30 mouse cellular contexts compared by ENCODE assay signal in genomic region chr2:35451484-35452050, GRCm38 (mm10). TPM values are rescaled to one million over a fixed set of nuclear protein-coding genes. Genes with fewer than 3 reads are reported as not detected.
DNase-seq lines count a peak whose midpoint lies in the region; ATAC-seq and TF ChIP-seq lines count a peak whose summit lies in the region.
"Had no signal": no experiment of that assay in that cellular context is flagged by ENCODE, and none has a peak within 500 bp of the region (broad histone marks: within the 10 kb centered on the region; RNA-seq: fewer than 3 reads in every experiment).

No protein-coding gene starts in this region.

- peak overlapping the region; percentile 18; the same call in 1 of the 2 replicates for H3K4me2 ChIP-seq in liver, embryonic 15.5 days
- H3K4me2 ChIP-seq in intestine, postnatal 0 days (replicated peaks; ENCODE audit: low read depth) = no peak overlapping the region
- H3K4me2 ChIP-seq: forebrain, embryonic 13.5 days; heart, embryonic 12.5 days; neural tube, embryonic 15.5 days; stomach, embryonic 15.5 days had no signal

- peaks cover 67% of the 10 kb centered on the region for H3K4me1 ChIP-seq in spleen, adult 2 months (ENCODE audit: control insufficient read depth, insufficient read depth, insufficient read length)
- peaks cover 76% of the 10 kb centered on the region for H3K4me1 ChIP-seq in liver, embryonic 15.5 days (replicated peaks)
- 0 out of 2 replicates have a peak, but pooled peaks cover under 1% of the 10 kb centered on the region for H3K4me1 ChIP-seq in intestine, postnatal 0 days (replicated peaks; ENCODE audit: control insufficient read depth, insufficient read depth, low read length)
- H3K4me1 ChIP-seq: forebrain, embryonic 13.5 days; neural tube, embryonic 15.5 days had no signal

- no peak overlapping the region for H3K4me3 ChIP-seq in spleen, adult 2 months (ENCODE audit: extremely low read depth, insufficient read depth, insufficient read length)
- no peak overlapping the region for H3K4me3 ChIP-seq in liver, embryonic 15.5 days (replicated peaks)
- no peak overlapping the region for H3K4me3 ChIP-seq in intestine, postnatal 0 days (ENCODE audit: low read depth, low read length)
- H3K4me3 ChIP-seq: forebrain, embryonic 13.5 days; heart, embryonic 12.5 days; neural tube, embryonic 15.5 days; stomach, embryonic 15.5 days had no signal

- no peaks in the 10 kb centered on the region for H3K27me3 ChIP-seq in spleen, adult 2 months (ENCODE audit: control insufficient read depth, insufficient read depth, low read length)
- H3K27me3 ChIP-seq in liver, embryonic 15.5 days = no peaks in the 10 kb centered on the region
- H3K27me3 ChIP-seq in intestine, postnatal 0 days (replicated peaks; ENCODE audit: control insufficient read depth, insufficient read depth, low read length) = no peaks in the 10 kb centered on the region
- H3K27me3 ChIP-seq: forebrain, embryonic 13.5 days; heart, embryonic 12.5 days; neural tube, embryonic 15.5 days; stomach, embryonic 15.5 days had no signal

- peak overlapping the region; percentile 29; the same call in 1 of the 2 replicates for H3K27ac ChIP-seq in spleen, adult 2 months (ENCODE audit: insufficient read depth, low read length)
- peak overlapping the region; percentile 41 for H3K27ac ChIP-seq in liver, embryonic 15.5 days (replicated peaks)
- no peak overlapping the region for H3K27ac ChIP-seq in intestine, postnatal 0 days (ENCODE audit: low read depth, low read length)
- H3K27ac ChIP-seq: forebrain, embryonic 13.5 days; neural tube, embryonic 15.5 days; stomach, embryonic 15.5 days had no signal

- H3K9me3 ChIP-seq in liver, embryonic 15.5 days (replicated peaks) = no peaks in the 10 kb centered on the region
- H3K9me3 ChIP-seq in intestine, postnatal 0 days (ENCODE audit: control insufficient read depth) = no peaks in the 10 kb centered on the region
- H3K9me3 ChIP-seq: forebrain, embryonic 13.5 days; heart, embryonic 12.5 days; neural tube, embryonic 15.5 days; stomach, embryonic 15.5 days had no signal

- peak; percentile 45 for ATAC-seq in granulocyte monocyte progenitor cell, adult 5-6 weeks (replicated peaks; ENCODE audit: poor library complexity, severe bottlenecking)
- ATAC-seq in liver, embryonic 15.5 days (ENCODE audit: insufficient read depth) = no peak
- ATAC-seq in CD4-positive, CD25-positive, alpha-beta regulatory T cell, adult 4 months = no peak
- ATAC-seq in intestine, postnatal 0 days = no peak
- ATAC-seq: activated CD4-positive, CD25-positive, alpha-beta regulatory T cell, adult 4 months; forebrain, embryonic 13.5 days; hindbrain, embryonic 16.5 days; intestine, embryonic 16.5 days had no signal

- H3K36me3 ChIP-seq in spleen, adult 2 months (ENCODE audit: control insufficient read depth, insufficient read depth, low read length) = no peaks in the 10 kb centered on the region
- H3K36me3 ChIP-seq in liver, embryonic 15.5 days (replicated peaks) = 0 out of 2 replicates have a peak, but pooled peaks cover 11% of the 10 kb centered on the region
- H3K36me3 ChIP-seq in intestine, postnatal 0 days (ENCODE audit: control insufficient read depth, insufficient read depth) = no peaks in the 10 kb centered on the region
- H3K36me3 ChIP-seq: neural tube, embryonic 15.5 days; stomach, embryonic 15.5 days had no signal

- TF ChIP-seq CTCF in spleen, adult 2 months (IDR thresholded peaks at IDR 0.05; ENCODE audit: extremely low read depth, insufficient read depth, insufficient read length, insufficient replicate concordance) = no peak
- TF ChIP-seq CTCF in intestine, postnatal 0 days (IDR thresholded peaks at IDR 0.05; ENCODE audit: low read depth) = no peak

- no peak overlapping the region for H3K9ac ChIP-seq in liver, embryonic 15.5 days
- no peak overlapping the region for H3K9ac ChIP-seq in intestine, postnatal 0 days (ENCODE audit: low read depth, low read length)
- H3K9ac ChIP-seq: forebrain, embryonic 13.5 days; heart, embryonic 12.5 days; neural tube, embryonic 15.5 days; stomach, embryonic 15.5 days had no signal

- TF ChIP-seq POLR2A in spleen, adult 2 months (IDR thresholded peaks at IDR 0.05; ENCODE audit: low read depth, low read length) = no peak

- intact Hi-C loops in left cerebral cortex, postnatal 14 days (cut with DNase I) = no loop called here

- WGBS in spleen, adult 2 months = 69% methylated on average over 5 of the region's 5 CpGs
- WGBS in liver, embryonic 15.5 days (ENCODE audit: insufficient replicate concordance) = 70% methylated on average over 5 of the region's 5 CpGs
- WGBS in intestine, postnatal 0 days = 90% methylated on average over 5 of the region's 5 CpGs

- DNase-seq in spleen, adult 2 months (ENCODE audit: low read depth in 1 of 2, low spot score in 2 of 2) = no peak
- DNase-seq in spleen, postnatal 4 days (ENCODE audit: low spot score in 2 of 2) = no peak
- no peak for DNase-seq in left cerebral cortex, postnatal 14 days (ENCODE audit: low spot score in 2 of 2)
- DNase-seq: adrenal gland, postnatal 10 days; cerebellum, adult 18-20 months; cerebellum, postnatal 36 days; gastrocnemius, postnatal 10 days; midbrain, embryonic 14.5 days; right cerebral cortex, postnatal 14 days; thymus, adult 18-20 months had no signal

RNA-seq across cellular contexts. Expression of gene Ggta1, which starts 11.5 kb away (rescaled TPM):
- 20.1 and 21.6 TPM in 2 replicates for polyA plus RNA-seq in spleen, adult 2 months (2012; rRNA removed)
- total RNA-seq in granulocyte monocyte progenitor cell, adult 5-6 weeks (2014; fragmentation: Nextera tagmentation) = 37.2 and 49.6 TPM in 2 replicates
- 72.8 and 82.4 TPM in 2 replicates for total RNA-seq in granulocyte monocyte progenitor cell, adult 5-6 weeks (2017)
- 9.0 and 9.1 TPM in 2 replicates for polyA plus RNA-seq in liver, embryonic 15.5 days (2015; fragmentation: Nextera tagmentation; extraction: Ambion mirVana)
- polyA plus RNA-seq in CD4-positive, CD25-positive, alpha-beta regulatory T cell, adult 4 months (2017; shearing (Covaris generic)) = 10 to 100 TPM; 19.3 to 28.4 TPM
- 1 to 10 TPM; 2.9 to 3.5 TPM for total RNA-seq in left cerebral cortex, postnatal 14 days (2021)
- polyA plus RNA-seq in intestine, postnatal 0 days (2015; fragmentation: Nextera tagmentation; extraction: Ambion mirVana) = 6.4 and 7.0 TPM in 2 replicates

RNA-seq across cellular contexts. Expression of gene 4930402F06Rik, which starts 54.6 kb away (rescaled TPM):
- not detected in 2 replicates for polyA plus RNA-seq in spleen, adult 2 months (2012; rRNA removed)
- total RNA-seq in granulocyte monocyte progenitor cell, adult 5-6 weeks (2014; fragmentation: Nextera tagmentation) = not detected in 2 replicates
- not detected in 2 replicates for total RNA-seq in granulocyte monocyte progenitor cell, adult 5-6 weeks (2017)
- not detected in 2 replicates for polyA plus RNA-seq in liver, embryonic 15.5 days (2015; fragmentation: Nextera tagmentation; extraction: Ambion mirVana)
- polyA plus RNA-seq in CD4-positive, CD25-positive, alpha-beta regulatory T cell, adult 4 months (2017; shearing (Covaris generic)) = not detected
- not detected for total RNA-seq in left cerebral cortex, postnatal 14 days (2021)
- polyA plus RNA-seq in intestine, postnatal 0 days (2015; fragmentation: Nextera tagmentation; extraction: Ambion mirVana) = not detected in 2 replicates
- total RNA-seq: adrenal gland, postnatal 10 days; ES-E14; gastrocnemius, postnatal 10 days; hematopoietic stem cell, adult 5-6 weeks; layer of hippocampus, postnatal 14 days; left cerebral cortex, postnatal 25 days had no signal
- polyA plus RNA-seq: activated CD4-positive, CD25-positive, alpha-beta regulatory T cell, adult 4 months; brain, embryonic 14.5 days; embryonic facial prominence, embryonic 11.5 days; forebrain, embryonic 13.5 days; heart, embryonic 12.5 days; hindbrain, embryonic 16.5 days; intestine, embryonic 16.5 days; kidney, embryonic 16.5 days; limb, embryonic 14.5 days; lung, embryonic 16.5 days; midbrain, embryonic 14.5 days; neural tube, embryonic 15.5 days; stomach, embryonic 15.5 days had no signal
